ENCODE assay signal across 27 mouse cellular contexts in genomic region chr1:180192866-180193265, GRCm38 (mm10). TPM values are rescaled to one million over a fixed set of nuclear protein-coding genes. Genes with fewer than 3 reads are reported as not detected.
DNase-seq lines count a peak whose midpoint lies in the region; ATAC-seq and TF ChIP-seq lines count a peak whose summit lies in the region.
"Had no signal": no experiment of that assay in that cellular context is flagged by ENCODE, and none has a peak within 500 bp of the region (broad histone marks: within the 10 kb centered on the region; RNA-seq: fewer than 3 reads in every experiment).

No protein-coding gene starts in this region.

- no peak for ATAC-seq in heart, postnatal 0 days (ENCODE audit: insufficient read depth, low read depth)
- ATAC-seq in midbrain, embryonic 11.5 days (ENCODE audit: low FRiP score), result no peak
- no peak for ATAC-seq in midbrain, postnatal 0 days (ENCODE audit: low FRiP score)
- ATAC-seq: CD4-positive, CD25-positive, alpha-beta regulatory T cell, adult 4 months; forebrain, embryonic 16.5 days; hindbrain, embryonic 16.5 days had no signal

- TF ChIP-seq EP300 in heart, postnatal 0 days (IDR thresholded peaks at IDR 0.05; ENCODE audit: low read depth), result no peak

- no peaks in the 10 kb centered on the region for H3K9me3 ChIP-seq in heart, postnatal 0 days (replicated peaks; ENCODE audit: control insufficient read depth, low read length)
- H3K9me3 ChIP-seq in midbrain, embryonic 11.5 days (ENCODE audit: control insufficient read depth, low read length), result no peaks in the 10 kb centered on the region
- H3K9me3 ChIP-seq in midbrain, postnatal 0 days (ENCODE audit: low read length), result no peaks in the 10 kb centered on the region
- H3K9me3 ChIP-seq: embryonic facial prominence, embryonic 10.5 days; forebrain, embryonic 10.5 days; limb, embryonic 10.5 days; neural tube, embryonic 13.5 days; stomach, embryonic 15.5 days had no signal

- H3K4me2 ChIP-seq in heart, postnatal 0 days (ENCODE audit: low read depth, low read length), result peak overlapping the region; percentile 92
- H3K4me2 ChIP-seq in midbrain, embryonic 11.5 days, result no peak overlapping the region
- H3K4me2 ChIP-seq in midbrain, postnatal 0 days (ENCODE audit: low read depth, low read length, poor library complexity, severe bottlenecking), result no peak overlapping the region
- H3K4me2 ChIP-seq: neural tube, embryonic 13.5 days; stomach, embryonic 15.5 days had no signal

- intact Hi-C loops in heart, postnatal 10 days (cut with DNase I), result no loop called here
- intact Hi-C loops in heart, postnatal 14 days (cut with DNase I), result no loop called here
- intact Hi-C loops in left cerebral cortex, adult 2 months (cut with DNase I), result no loop called here

- H3K4me1 ChIP-seq in heart, postnatal 0 days (ENCODE audit: control insufficient read depth, insufficient read depth), result peaks cover 31% of the 10 kb centered on the region
- peaks cover 4% of the 10 kb centered on the region; the same call in 1 of the 2 replicates for H3K4me1 ChIP-seq in midbrain, embryonic 11.5 days (ENCODE audit: control insufficient read depth, insufficient read depth, low read length)
- peaks cover 6% of the 10 kb centered on the region; the same call in 1 of the 2 replicates for H3K4me1 ChIP-seq in midbrain, postnatal 0 days (ENCODE audit: insufficient read depth, low read length)

- 31% methylated on average over 4 of the region's 4 CpGs for WGBS in heart, postnatal 0 days
- WGBS in midbrain, embryonic 11.5 days, result 62% methylated on average over 4 of the region's 4 CpGs
- WGBS in midbrain, postnatal 0 days, result 65% methylated on average over 4 of the region's 4 CpGs

- no peak for TF ChIP-seq CTCF in heart, postnatal 0 days (IDR thresholded peaks at IDR 0.05; ENCODE audit: low read depth)
- TF ChIP-seq CTCF in midbrain, postnatal 0 days (IDR thresholded peaks at IDR 0.05), result no peak
- no peak for TF ChIP-seq CTCF in left cerebral cortex, adult 2 months (IDR thresholded peaks at IDR 0.05)

- H3K27ac ChIP-seq in heart, postnatal 0 days (ENCODE audit: low read depth), result peak overlapping the region; percentile 94
- H3K27ac ChIP-seq in midbrain, embryonic 11.5 days (ENCODE audit: low read depth, low read length), result no peak overlapping the region
- H3K27ac ChIP-seq in midbrain, postnatal 0 days (ENCODE audit: low read depth, low read length), result no peak overlapping the region
- no peak overlapping the region for H3K27ac ChIP-seq in left cerebral cortex, adult 2 months
- H3K27ac ChIP-seq: embryonic facial prominence, embryonic 10.5 days; forebrain, embryonic 10.5 days; limb, embryonic 10.5 days; neural tube, embryonic 13.5 days; stomach, embryonic 15.5 days had no signal

- H3K9ac ChIP-seq in heart, postnatal 0 days (replicated peaks; ENCODE audit: low read depth, low read length), result peak overlapping the region; percentile 30; the same call in 1 of the 2 replicates
- no peak overlapping the region for H3K9ac ChIP-seq in midbrain, embryonic 11.5 days (ENCODE audit: low read length)
- no peak overlapping the region for H3K9ac ChIP-seq in midbrain, postnatal 0 days (replicated peaks; ENCODE audit: low read length, poor library complexity, severe bottlenecking)
- H3K9ac ChIP-seq: neural tube, embryonic 13.5 days; stomach, embryonic 15.5 days had no signal

- H3K36me3 ChIP-seq in heart, postnatal 0 days (replicated peaks; ENCODE audit: control insufficient read depth, insufficient read depth, low read length), result no peaks in the 10 kb centered on the region
- H3K36me3 ChIP-seq in midbrain, embryonic 11.5 days (ENCODE audit: control insufficient read depth, insufficient read depth, low read length), result no peaks in the 10 kb centered on the region
- no peaks in the 10 kb centered on the region for H3K36me3 ChIP-seq in midbrain, postnatal 0 days (ENCODE audit: insufficient read depth, low read length)
- H3K36me3 ChIP-seq: embryonic facial prominence, embryonic 10.5 days; forebrain, embryonic 10.5 days; limb, embryonic 10.5 days; neural tube, embryonic 13.5 days; stomach, embryonic 15.5 days had no signal

- peak overlapping the region; percentile 79 for H3K4me3 ChIP-seq in heart, postnatal 0 days (ENCODE audit: low read depth, low read length)
- no peak overlapping the region for H3K4me3 ChIP-seq in midbrain, embryonic 11.5 days (ENCODE audit: low read depth, low read length)
- no peak overlapping the region for H3K4me3 ChIP-seq in midbrain, postnatal 0 days (ENCODE audit: low read depth, low read length)
- H3K4me3 ChIP-seq in left cerebral cortex, adult 2 months, result no peak overlapping the region
- H3K4me3 ChIP-seq: embryonic facial prominence, embryonic 10.5 days; forebrain, embryonic 10.5 days; limb, embryonic 10.5 days; neural tube, embryonic 13.5 days; stomach, embryonic 15.5 days had no signal

- H3K27me3 ChIP-seq in heart, postnatal 0 days (ENCODE audit: control insufficient read depth, insufficient read depth, low read length), result no peaks in the 10 kb centered on the region
- no peaks in the 10 kb centered on the region for H3K27me3 ChIP-seq in midbrain, embryonic 11.5 days (ENCODE audit: control insufficient read depth, insufficient read depth, low read length)
- H3K27me3 ChIP-seq in midbrain, postnatal 0 days (ENCODE audit: insufficient read depth, low read length), result peaks cover 11% of the 10 kb centered on the region; the same call in 1 of the 2 replicates
- H3K27me3 ChIP-seq: stomach, embryonic 15.5 days had no signal

- peak; percentile 83 for DNase-seq in heart, adult 11 months
- DNase-seq in heart, postnatal 10 days, result no peak
- no peak for DNase-seq in heart, postnatal 0 days (ENCODE audit: low spot score)
- DNase-seq in heart, postnatal 14 days, result no peak
- DNase-seq in midbrain, embryonic 11.5 days (ENCODE audit: low spot score, missing footprints), result peak; percentile 53
- DNase-seq in midbrain, postnatal 0 days (ENCODE audit: low spot score), result no peak
- DNase-seq in left cerebral cortex, adult 2 months (ENCODE audit: extremely low spot score in 1 of 2, low spot score in 2 of 2), result no peak
- no peak for DNase-seq in spleen, postnatal 36 days (ENCODE audit: low spot score in 2 of 2)
- DNase-seq: adrenal gland, postnatal 25 days; cerebellum, adult 9-11 months; kidney, adult 11 months; layer of hippocampus, adult 9-11 months; liver; lung, adult 2 months; lung, postnatal 14 days; midbrain, embryonic 14.5 days; retina, postnatal 1 day; right cerebral cortex, postnatal 25 days; thymus, postnatal 25 days had no signal

RNA-seq across cellular contexts. Expression of gene Coq8a, which starts 6.5 kb away (rescaled TPM):
- 100 to 1,000 TPM; 568 to 689 TPM for total RNA-seq in heart, postnatal 10 days (2021)
- total RNA-seq in heart, postnatal 0 days (2014; rRNA removed; ENCODE audit: low replicate concordance), result 148 and 166 TPM in 2 replicates
- polyA plus RNA-seq in heart, postnatal 0 days (2015; fragmentation: Nextera tagmentation; extraction: Ambion mirVana), result 226 and 231 TPM in 2 replicates
- 100 to 1,000 TPM; 741 to 790 TPM for total RNA-seq in heart, postnatal 14 days (2021)
- 0.93 and 1.8 TPM in 2 replicates for polyA plus RNA-seq in midbrain, embryonic 11.5 days (2014; fragmentation: Nextera tagmentation; extraction: Ambion mirVana)
- total RNA-seq in midbrain, postnatal 0 days (2014; rRNA removed), result 2.1 and 7.2 TPM in 2 replicates
- polyA plus RNA-seq in midbrain, postnatal 0 days (2015; fragmentation: Nextera tagmentation; extraction: Ambion mirVana), result 6.8 and 8.3 TPM in 2 replicates
- total RNA-seq in left cerebral cortex, adult 2 months (2021), result 10 to 100 TPM; 44.0 to 50.0 TPM

Comparison
In these comparisons a context has a peak if more than half of its experiments do, and no peak if none do; other contexts are left out.
1. DNase-seq: peak in heart, adult 11 months (single experiment) and midbrain, embryonic 11.5 days (single experiment); none in heart, postnatal 10 days (0 of 2), heart, postnatal 0 days (single experiment), heart, postnatal 14 days (0 of 2), midbrain, postnatal 0 days (single experiment), left cerebral cortex, adult 2 months (0 of 2) and spleen, postnatal 36 days (0 of 2).